Mouse (Mus musculus): ENCODE results near the gene Zfp592. TPM values are rescaled to one million over a fixed set of nuclear protein-coding genes. Genes with fewer than 3 reads are reported as not detected.
A peak's percentile ranks its signal among the peaks of the same experiment; 100 is the strongest.

Zfp592 gene
- total and polyA plus RNA-seq, 3 experiments: 12.9 to 33.0 TPM; not detected in 1

DNA sequence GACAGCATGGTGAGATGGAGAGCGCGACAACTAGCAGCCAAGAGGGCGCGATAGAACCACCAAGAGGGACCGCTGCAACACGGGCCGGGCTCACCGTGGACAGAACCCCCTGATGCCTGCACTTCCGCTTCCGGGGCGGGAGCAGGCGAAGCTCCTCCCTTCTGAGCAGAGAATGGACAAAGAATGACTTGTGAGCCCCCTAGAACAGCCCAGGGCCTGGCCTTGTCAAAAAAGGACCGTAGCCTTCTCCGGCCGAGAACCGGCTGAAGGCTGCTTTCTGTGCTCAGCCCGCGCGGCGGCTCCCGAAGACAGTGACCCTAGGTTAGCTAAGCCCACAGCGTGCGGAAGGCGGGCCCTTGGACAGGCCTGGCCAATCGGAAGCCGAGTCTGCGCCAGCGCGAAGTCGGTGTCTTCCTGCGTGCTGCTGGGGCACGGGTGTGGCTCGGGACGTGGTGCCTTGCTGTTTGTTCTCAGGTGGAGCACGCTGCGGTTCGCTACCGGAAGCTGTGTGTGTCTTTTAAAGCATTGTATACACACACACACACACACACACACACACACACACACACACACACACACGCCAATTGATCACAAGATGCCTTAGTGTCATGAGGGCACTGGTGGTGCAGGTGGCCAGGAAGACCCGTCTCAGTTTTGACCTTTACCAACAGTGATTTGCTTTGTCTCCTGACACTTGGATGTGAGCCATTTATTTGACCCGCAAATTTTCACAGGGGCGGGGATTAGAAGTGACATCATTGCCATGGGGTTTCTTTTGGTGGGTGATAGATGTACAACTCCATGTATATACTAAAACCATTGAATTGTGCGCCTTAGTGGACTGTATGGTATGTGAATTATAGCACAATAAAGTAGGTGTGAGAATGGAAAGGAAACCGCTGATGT, 45.8 kb upstream of the Zfp592 start, which contains the start of gene Sec11a (continued):
- 0 out of 2 replicates have a peak, but pooled peaks have one; percentile 42 for TF ChIP-seq ETS1 (IDR thresholded peaks at IDR 0.05; ENCODE audit: low read depth, low read length)
- TF ChIP-seq POLR2A (IDR thresholded peaks at IDR 0.05; ENCODE audit: control insufficient read depth in 1 of 2, insufficient read depth in 1 of 2, low read depth in 1 of 2, low read length in 2 of 2, poor library complexity in 1 of 2): peak; percentile 82 to 83
- TF ChIP-seq ZMIZ1 (IDR thresholded peaks at IDR 0.05; ENCODE audit: low read depth, low read length): peak; percentile 57; the same call in 1 of the 2 replicates
- no peak for TF ChIP-seq USF1 (IDR thresholded peaks at IDR 0.05; ENCODE audit: low read depth, low read length)
- TF ChIP-seq EP300 (IDR thresholded peaks at IDR 0.05; ENCODE audit: low read depth in 1 of 2, low read length in 2 of 2): peak in 1 of 2 experiments; percentile 33; a peak in 2 of 4 replicates
- no peak for TF ChIP-seq ZKSCAN1 (IDR thresholded peaks at IDR 0.05; ENCODE audit: low read depth, low read length)
- peak; percentile 38; the same call in 1 of the 2 replicates for TF ChIP-seq RCOR1 (IDR thresholded peaks at IDR 0.05; ENCODE audit: low read depth, low read length)
- TF ChIP-seq ELF1 (IDR thresholded peaks at IDR 0.05; ENCODE audit: low read depth, low read length): peak; percentile 88
- TF ChIP-seq MAFK (IDR thresholded peaks at IDR 0.05; ENCODE audit: borderline replicate concordance, low read depth, low read length): no peak

DNA sequence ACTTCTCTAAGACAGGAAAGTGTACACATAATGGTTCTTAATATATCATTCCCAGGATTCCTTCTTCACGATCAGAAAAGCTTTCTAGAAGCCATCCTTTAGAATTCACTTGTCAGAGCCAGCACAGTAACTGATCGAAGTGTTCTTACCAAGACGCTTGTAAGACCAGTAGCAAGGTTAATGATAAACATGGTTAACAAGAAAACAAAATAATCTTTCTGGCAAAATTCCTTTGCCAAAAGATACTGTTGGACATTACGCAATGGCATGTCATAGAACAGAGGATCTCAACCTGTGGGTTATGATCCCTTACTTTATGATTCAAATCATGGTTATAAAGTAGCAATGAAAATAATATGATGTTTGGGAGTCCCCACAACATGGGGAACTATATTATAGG, 42.0 kb upstream of the Zfp592 start:
- Histone ChIP-seq H3K9ac (ENCODE audit: control insufficient read depth, low read depth, low read length, poor library complexity, severe bottlenecking) (no peak overlapping the region), H3K27ac (ENCODE audit: control insufficient read depth, low read depth, low read length) (no peak overlapping the region), H3K4me3 (ENCODE audit: control insufficient read depth in 1 of 2, insufficient read depth in 1 of 2, low read depth in 2 of 2, low read length in 2 of 2) (no peak overlapping the region), H3K36me3 (ENCODE audit: control insufficient read depth in 1 of 2, insufficient read depth in 2 of 2, low read length in 2 of 2) (peaks cover 0 to 8% of the 10 kb centered on the region in 2 experiments; a peak in 2 of 4 replicates), H3K9me3 (replicated peaks; ENCODE audit: insufficient read depth, low read length) (no peaks in the 10 kb centered on the region), H3K4me1 (ENCODE audit: control insufficient read depth in 1 of 2, insufficient read depth in 2 of 2, low read length in 2 of 2) (peaks cover 0 to 3% of the 10 kb centered on the region in 2 experiments; a peak in 2 of 4 replicates), H3K79me2 (ENCODE audit: control insufficient read depth, insufficient read depth, low read length, poor library complexity) (peaks cover 10% of the 10 kb centered on the region), H3K27me3 (ENCODE audit: control insufficient read depth in 1 of 2, insufficient read depth in 2 of 2, low read length in 2 of 2) (0 out of 4 replicates have a peak, but pooled peaks cover 0 to 3% of the 10 kb centered on the region in 2 experiments)
- TF ChIP-seq CTCF (IDR thresholded peaks at IDR 0.05 in 2 of 3, conservative IDR thresholded peaks at IDR 0.05 in 1 of 3; ENCODE audit: control insufficient read depth in 1 of 3, insufficient read depth in 1 of 3, low read depth in 2 of 3, low read length in 3 of 3, poor library complexity in 1 of 3, severe bottlenecking in 1 of 3): no peak
- no peak for TF ChIP-seq HCFC1 (IDR thresholded peaks at IDR 0.05; ENCODE audit: low read depth, low read length)
- TF ChIP-seq MYB (IDR thresholded peaks at IDR 0.05; ENCODE audit: low read depth, low read length): no peak
- no peak for DNase-seq (ENCODE audit: low read depth, low spot score)

DNA sequence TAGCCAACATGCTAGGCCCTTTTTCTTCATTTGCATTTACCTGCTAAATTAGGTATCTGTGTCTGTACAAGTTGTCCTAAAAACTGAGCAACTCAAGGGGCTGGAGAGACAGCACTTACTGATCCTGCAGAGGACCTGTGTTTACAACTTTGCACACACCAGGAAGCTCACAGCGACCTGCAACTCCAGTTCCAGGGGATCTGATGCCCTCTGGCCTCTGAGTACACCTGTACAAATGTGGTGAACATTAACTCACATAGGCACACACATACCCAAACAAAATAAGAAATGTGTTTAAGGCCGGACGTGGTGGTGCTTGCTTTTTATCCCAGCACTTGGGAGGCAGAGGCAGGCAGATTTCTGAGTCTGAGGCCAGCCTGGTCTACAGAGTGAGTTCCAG, 41.3 kb upstream of the Zfp592 start:
- 0 out of 4 replicates have a peak, but pooled peaks cover 0 to 3% of the 10 kb centered on the region in 2 experiments for H3K27me3 ChIP-seq (ENCODE audit: control insufficient read depth in 1 of 2, insufficient read depth in 2 of 2, low read length in 2 of 2)
- no peak overlapping the region for H3K4me3 ChIP-seq (ENCODE audit: control insufficient read depth in 1 of 2, insufficient read depth in 1 of 2, low read depth in 2 of 2, low read length in 2 of 2)
- H3K27ac ChIP-seq (ENCODE audit: control insufficient read depth, low read depth, low read length): no peak overlapping the region
- H3K4me1 ChIP-seq (ENCODE audit: control insufficient read depth in 1 of 2, insufficient read depth in 2 of 2, low read length in 2 of 2): peaks cover 0 to 2% of the 10 kb centered on the region in 2 experiments; a peak in 1 of 4 replicates
- no peaks in the 10 kb centered on the region for H3K9me3 ChIP-seq (replicated peaks; ENCODE audit: insufficient read depth, low read length)
- DNase-seq (ENCODE audit: low read depth, low spot score): no peak
- TF ChIP-seq ZNF384 (IDR thresholded peaks at IDR 0.05; ENCODE audit: low read depth, low read length) (no peak), MYB (IDR thresholded peaks at IDR 0.05; ENCODE audit: low read depth, low read length) (no peak), CTCF (IDR thresholded peaks at IDR 0.05 in 2 of 3, conservative IDR thresholded peaks at IDR 0.05 in 1 of 3; ENCODE audit: control insufficient read depth in 1 of 3, insufficient read depth in 1 of 3, low read depth in 2 of 3, low read length in 3 of 3, poor library complexity in 1 of 3, severe bottlenecking in 1 of 3) (no peak), MXI1 (IDR thresholded peaks at IDR 0.05; ENCODE audit: low read depth, low read length) (no peak), RAD21 (IDR thresholded peaks at IDR 0.05; ENCODE audit: low read depth, low read length) (no peak), NRF1 (IDR thresholded peaks at IDR 0.05; ENCODE audit: insufficient read depth, low read depth, low read length, poor library complexity, severe bottlenecking) (no peak), MAX (IDR thresholded peaks at IDR 0.05; ENCODE audit: low read length) (no peak), USF2 (IDR thresholded peaks at IDR 0.05; ENCODE audit: borderline replicate concordance in 1 of 2, insufficient read depth in 1 of 2, low read depth in 1 of 2, low read length in 2 of 2) (no peak), KAT2A (conservative IDR thresholded peaks at IDR 0.05; ENCODE audit: low read depth, low read length) (no peak), UBTF (IDR thresholded peaks at IDR 0.05; ENCODE audit: borderline replicate concordance, insufficient read depth, low read depth, low read length) (no peak), E2F4 (IDR thresholded peaks at IDR 0.05; ENCODE audit: borderline replicate concordance, low read depth, low read length) (no peak), CHD2 (IDR thresholded peaks at IDR 0.05; ENCODE audit: low read length) (no peak), TBP (IDR thresholded peaks at IDR 0.05; ENCODE audit: low read depth, low read length) (no peak), POLR2AphosphoS2 (IDR thresholded peaks at IDR 0.05; ENCODE audit: low read length) (no peak), RCOR1 (IDR thresholded peaks at IDR 0.05; ENCODE audit: low read depth, low read length) (no peak), MEF2A (IDR thresholded peaks at IDR 0.05; ENCODE audit: extremely low read depth, insufficient replicate concordance, low read depth, low read length, poor library complexity, severe bottlenecking) (no peak)
- H3K36me3 ChIP-seq (ENCODE audit: control insufficient read depth in 1 of 2, insufficient read depth in 2 of 2, low read length in 2 of 2): peaks cover 0 to 8% of the 10 kb centered on the region in 2 experiments; a peak in 2 of 4 replicates
- peaks cover 3% of the 10 kb centered on the region for H3K79me2 ChIP-seq (ENCODE audit: control insufficient read depth, insufficient read depth, low read length, poor library complexity)
- H3K9ac ChIP-seq (ENCODE audit: control insufficient read depth, low read depth, low read length, poor library complexity, severe bottlenecking): no peak overlapping the region

Data from MEL (cell line).